ENCODE assay signal across 23 mouse cellular contexts in genomic region chr5:97306902-97307301, GRCm38 (mm10).
DNase-seq lines count a peak whose midpoint lies in the region; ATAC-seq and TF ChIP-seq lines count a peak whose summit lies in the region.
"Had no signal": no experiment of that assay in that cellular context is flagged by ENCODE, and none has a peak within 500 bp of the region (broad histone marks: within the 10 kb centered on the region; RNA-seq: fewer than 3 reads in every experiment).

No protein-coding gene starts in this region.

- no peaks in the 10 kb centered on the region for H3K36me3 ChIP-seq in forebrain, embryonic 12.5 days (replicated peaks)
- no peaks in the 10 kb centered on the region for H3K36me3 ChIP-seq in forebrain, embryonic 16.5 days (ENCODE audit: control insufficient read depth, insufficient read depth)
- H3K36me3 ChIP-seq in forebrain, embryonic 14.5 days (ENCODE audit: control insufficient read depth, insufficient read depth, low read length), result no peaks in the 10 kb centered on the region
- H3K36me3 ChIP-seq in forebrain, postnatal 0 days (ENCODE audit: insufficient read depth), result no peaks in the 10 kb centered on the region
- no peaks in the 10 kb centered on the region for H3K36me3 ChIP-seq in CH12.LX (replicated peaks in 1 of 2; ENCODE audit: control insufficient read depth in 1 of 2, insufficient read depth in 1 of 2, low read length in 1 of 2)
- no peaks in the 10 kb centered on the region for H3K36me3 ChIP-seq in intestine, postnatal 0 days (ENCODE audit: control insufficient read depth, insufficient read depth)
- H3K36me3 ChIP-seq: embryonic facial prominence, embryonic 13.5 days; embryonic facial prominence, embryonic 15.5 days; G1E had no signal

- no peak for TF ChIP-seq EP300 in CH12.LX (IDR thresholded peaks at IDR 0.05; ENCODE audit: low read length)

- no peak for TF ChIP-seq POLR2A in CH12.LX (IDR thresholded peaks at IDR 0.05; ENCODE audit: low read depth, low read length)
- TF ChIP-seq POLR2A in brain, embryonic 14.5 days (IDR thresholded peaks at IDR 0.05; ENCODE audit: borderline replicate concordance, extremely low read depth, insufficient read depth, insufficient read length, poor library complexity, severe bottlenecking), result no peak

- no peak overlapping the region for H3K4me3 ChIP-seq in forebrain, embryonic 12.5 days (replicated peaks)
- no peak overlapping the region for H3K4me3 ChIP-seq in forebrain, embryonic 16.5 days (replicated peaks; ENCODE audit: low read length)
- H3K4me3 ChIP-seq in forebrain, embryonic 14.5 days (ENCODE audit: low read depth, low read length), result no peak overlapping the region
- H3K4me3 ChIP-seq in forebrain, postnatal 0 days (ENCODE audit: low read depth, low read length), result no peak overlapping the region
- no peak overlapping the region for H3K4me3 ChIP-seq in CH12.LX (replicated peaks in 1 of 3; ENCODE audit: low read depth in 2 of 3, low read length in 2 of 3, poor library complexity in 1 of 3)
- no peak overlapping the region for H3K4me3 ChIP-seq in intestine, postnatal 0 days (ENCODE audit: low read depth, low read length)
- H3K4me3 ChIP-seq: embryonic facial prominence, embryonic 13.5 days; embryonic facial prominence, embryonic 15.5 days; erythroblast, embryonic 14.5 days had no signal

- peak; percentile 82; the same call in 1 of the 2 replicates for ATAC-seq in forebrain, embryonic 12.5 days (ENCODE audit: low FRiP score)
- no peak for ATAC-seq in forebrain, embryonic 16.5 days
- ATAC-seq in forebrain, embryonic 14.5 days, result peak; percentile 75
- no peak for ATAC-seq in forebrain, postnatal 0 days
- no peak for ATAC-seq in intestine, postnatal 0 days
- ATAC-seq: activated CD4-positive, CD25-positive, alpha-beta regulatory T cell, adult 4 months; Patski had no signal

- no peak for TF ChIP-seq RAD21 in CH12.LX (IDR thresholded peaks at IDR 0.05; ENCODE audit: low read depth, low read length)

- no peaks in the 10 kb centered on the region for H3K79me2 ChIP-seq in CH12.LX (replicated peaks; ENCODE audit: control insufficient read depth, extremely low read depth, insufficient read depth, poor library complexity, severe bottlenecking)

- no peak overlapping the region for H3K4me2 ChIP-seq in forebrain, embryonic 12.5 days
- H3K4me2 ChIP-seq in forebrain, embryonic 16.5 days (ENCODE audit: low read length), result no peak overlapping the region
- no peak overlapping the region for H3K4me2 ChIP-seq in forebrain, embryonic 14.5 days (ENCODE audit: low read length)
- no peak overlapping the region for H3K4me2 ChIP-seq in forebrain, postnatal 0 days (ENCODE audit: low read depth)
- no peak overlapping the region for H3K4me2 ChIP-seq in CH12.LX (ENCODE audit: insufficient read depth, low read depth, poor library complexity, severe bottlenecking)
- no peak overlapping the region for H3K4me2 ChIP-seq in intestine, postnatal 0 days (replicated peaks; ENCODE audit: low read depth)
- H3K4me2 ChIP-seq: embryonic facial prominence, embryonic 13.5 days; embryonic facial prominence, embryonic 15.5 days had no signal

- DNase-seq in forebrain, embryonic 14.5 days (ENCODE audit: low spot score), result peak; percentile 66
- no peak for DNase-seq in forebrain, postnatal 0 days
- peak; percentile 39 for DNase-seq in CH12.LX (ENCODE audit: extremely low read depth)
- peak; percentile 80 for DNase-seq in brain, embryonic 14.5 days (ENCODE audit: low read depth)
- DNase-seq: adrenal gland, adult 8-10 months; adrenal gland, postnatal 14 days; adrenal gland, postnatal 36 days; cerebellum, adult 11 months; cerebellum, adult 18-20 months; cerebellum, adult 8-10 months; cerebellum, adult 9-11 months; cerebellum, postnatal 14 days; cerebellum, postnatal 36 days; embryo, embryonic 11 days had no signal

- H3K4me1 ChIP-seq in forebrain, embryonic 12.5 days, result no peaks in the 10 kb centered on the region
- no peaks in the 10 kb centered on the region; the same call in 1 of the 2 replicates for H3K4me1 ChIP-seq in forebrain, embryonic 16.5 days (replicated peaks; ENCODE audit: control insufficient read depth, insufficient read depth, low read length)
- no peaks in the 10 kb centered on the region for H3K4me1 ChIP-seq in forebrain, embryonic 14.5 days (ENCODE audit: control insufficient read depth, insufficient read depth, low read length)
- H3K4me1 ChIP-seq in forebrain, postnatal 0 days (ENCODE audit: insufficient read depth), result no peaks in the 10 kb centered on the region
- peaks cover 4 to 12% of the 10 kb centered on the region in 2 experiments; a peak in 3 of 4 replicates for H3K4me1 ChIP-seq in CH12.LX (ENCODE audit: control insufficient read depth in 1 of 2, insufficient read depth in 2 of 2)
- no peaks in the 10 kb centered on the region for H3K4me1 ChIP-seq in intestine, postnatal 0 days (replicated peaks; ENCODE audit: control insufficient read depth, insufficient read depth, low read length)
- H3K4me1 ChIP-seq: embryonic facial prominence, embryonic 13.5 days; embryonic facial prominence, embryonic 15.5 days had no signal

- no peak for TF ChIP-seq CTCF in forebrain, postnatal 0 days (IDR thresholded peaks at IDR 0.05; ENCODE audit: low read depth)
- no peak for TF ChIP-seq CTCF in CH12.LX (conservative IDR thresholded peaks at IDR 0.05 in 1 of 2, IDR thresholded peaks at IDR 0.05 in 1 of 2; ENCODE audit: low read depth in 2 of 2, low read length in 2 of 2)
- TF ChIP-seq CTCF in brain, embryonic 14.5 days (IDR thresholded peaks at IDR 0.05; ENCODE audit: borderline replicate concordance, extremely low read depth, insufficient read depth, insufficient read length), result no peak
- TF ChIP-seq CTCF in intestine, postnatal 0 days (IDR thresholded peaks at IDR 0.05; ENCODE audit: low read depth), result no peak

- dilution Hi-C loops in CH12.LX (cut with MboI; ENCODE audit: extremely low pct_ligation_motif_present, extremely low pct_unique_long_range_greater_than_20kb, low sequenced_read_pairs), result no loop called here

- in situ Hi-C loops in CH12.LX (cut with MboI; ENCODE audit: low pct_ligation_motif_present, low pct_unique_long_range_greater_than_20kb, low sequenced_read_pairs), result no loop called here

- no peaks in the 10 kb centered on the region for H3K9me3 ChIP-seq in forebrain, embryonic 12.5 days
- no peaks in the 10 kb centered on the region for H3K9me3 ChIP-seq in forebrain, embryonic 16.5 days (ENCODE audit: control insufficient read depth, low read length)
- no peaks in the 10 kb centered on the region for H3K9me3 ChIP-seq in forebrain, embryonic 14.5 days (replicated peaks; ENCODE audit: control insufficient read depth, low read length)
- no peaks in the 10 kb centered on the region for H3K9me3 ChIP-seq in forebrain, postnatal 0 days (ENCODE audit: low read length)
- no peaks in the 10 kb centered on the region for H3K9me3 ChIP-seq in CH12.LX (replicated peaks; ENCODE audit: low read length)
- no peaks in the 10 kb centered on the region for H3K9me3 ChIP-seq in intestine, postnatal 0 days (ENCODE audit: control insufficient read depth)
- H3K9me3 ChIP-seq: embryonic facial prominence, embryonic 13.5 days; embryonic facial prominence, embryonic 15.5 days; G1E had no signal

- 56% methylated on average over 4 of the region's 4 CpGs for WGBS in forebrain, embryonic 12.5 days
- 26% methylated on average over 4 of the region's 4 CpGs for WGBS in forebrain, embryonic 16.5 days
- WGBS in forebrain, embryonic 14.5 days, result 24% methylated on average over 4 of the region's 4 CpGs
- WGBS in forebrain, postnatal 0 days, result 32% methylated on average over 4 of the region's 4 CpGs
- WGBS in intestine, postnatal 0 days, result 88% methylated on average over 4 of the region's 4 CpGs

- H3K9ac ChIP-seq in forebrain, embryonic 12.5 days, result no peak overlapping the region
- H3K9ac ChIP-seq in forebrain, embryonic 16.5 days (replicated peaks; ENCODE audit: low read depth, low read length), result no peak overlapping the region
- H3K9ac ChIP-seq in forebrain, embryonic 14.5 days (ENCODE audit: low read length), result no peak overlapping the region
- no peak overlapping the region for H3K9ac ChIP-seq in forebrain, postnatal 0 days
- H3K9ac ChIP-seq in CH12.LX (ENCODE audit: insufficient read depth, low read depth), result no peak overlapping the region
- H3K9ac ChIP-seq in intestine, postnatal 0 days (ENCODE audit: low read depth, low read length), result no peak overlapping the region
- H3K9ac ChIP-seq: embryonic facial prominence, embryonic 13.5 days; embryonic facial prominence, embryonic 15.5 days had no signal

- no peaks in the 10 kb centered on the region for H3K27me3 ChIP-seq in forebrain, embryonic 12.5 days
- no peaks in the 10 kb centered on the region for H3K27me3 ChIP-seq in forebrain, embryonic 16.5 days (replicated peaks; ENCODE audit: control insufficient read depth, insufficient read depth, low read length)
- H3K27me3 ChIP-seq in forebrain, embryonic 14.5 days (replicated peaks; ENCODE audit: control insufficient read depth, insufficient read depth, low read length), result no peaks in the 10 kb centered on the region
- H3K27me3 ChIP-seq in forebrain, postnatal 0 days (ENCODE audit: insufficient read depth, low read length), result no peaks in the 10 kb centered on the region
- H3K27me3 ChIP-seq in CH12.LX (replicated peaks), result no peaks in the 10 kb centered on the region
- no peaks in the 10 kb centered on the region for H3K27me3 ChIP-seq in intestine, postnatal 0 days (replicated peaks; ENCODE audit: control insufficient read depth, insufficient read depth, low read length)
- H3K27me3 ChIP-seq: embryonic facial prominence, embryonic 13.5 days; embryonic facial prominence, embryonic 15.5 days; Patski had no signal

- H3K27ac ChIP-seq in forebrain, embryonic 12.5 days, result no peak overlapping the region
- H3K27ac ChIP-seq in forebrain, embryonic 16.5 days (ENCODE audit: low read length), result no peak overlapping the region
- no peak overlapping the region for H3K27ac ChIP-seq in forebrain, embryonic 14.5 days (ENCODE audit: low read depth, low read length)
- H3K27ac ChIP-seq in forebrain, postnatal 0 days (ENCODE audit: low read depth, low read length), result no peak overlapping the region
- no peak overlapping the region for H3K27ac ChIP-seq in CH12.LX (ENCODE audit: insufficient read depth, low read depth)
- no peak overlapping the region for H3K27ac ChIP-seq in intestine, postnatal 0 days (ENCODE audit: low read depth, low read length)
- H3K27ac ChIP-seq: embryonic facial prominence, embryonic 13.5 days; embryonic facial prominence, embryonic 15.5 days had no signal

TF ChIP-seq in CH12.LX, 34 proteins besides CTCF, POLR2A, EP300 and RAD21:
- TF ChIP-seq RCOR1 (conservative IDR thresholded peaks at IDR 0.05; ENCODE audit: low read depth, low read length) (no peak), KAT2A (IDR thresholded peaks at IDR 0.05; ENCODE audit: insufficient replicate concordance, low read length) (no peak), CHD1 (IDR thresholded peaks at IDR 0.05; ENCODE audit: low read depth, low read length) (no peak), JUN (IDR thresholded peaks at IDR 0.05; ENCODE audit: insufficient read depth, low read depth, low read length) (no peak), MYC (IDR thresholded peaks at IDR 0.05; ENCODE audit: low read depth, low read length) (0 out of 2 replicates have a peak, but pooled peaks have one; percentile 72), MAFK (IDR thresholded peaks at IDR 0.05; ENCODE audit: insufficient replicate concordance, low read length) (no peak)
TF ChIP-seq in CH12.LX: peak in this region for 1.

Comparison
In these comparisons a context has a peak if more than half of its experiments do, and no peak if none do; other contexts are left out.
1. ATAC-seq: peak in forebrain, embryonic 12.5 days (single experiment) and forebrain, embryonic 14.5 days (single experiment); none in forebrain, embryonic 16.5 days (single experiment), forebrain, postnatal 0 days (single experiment) and intestine, postnatal 0 days (single experiment).